18 mouse cellular contexts compared by ENCODE assay signal in the genomic region with DNA sequence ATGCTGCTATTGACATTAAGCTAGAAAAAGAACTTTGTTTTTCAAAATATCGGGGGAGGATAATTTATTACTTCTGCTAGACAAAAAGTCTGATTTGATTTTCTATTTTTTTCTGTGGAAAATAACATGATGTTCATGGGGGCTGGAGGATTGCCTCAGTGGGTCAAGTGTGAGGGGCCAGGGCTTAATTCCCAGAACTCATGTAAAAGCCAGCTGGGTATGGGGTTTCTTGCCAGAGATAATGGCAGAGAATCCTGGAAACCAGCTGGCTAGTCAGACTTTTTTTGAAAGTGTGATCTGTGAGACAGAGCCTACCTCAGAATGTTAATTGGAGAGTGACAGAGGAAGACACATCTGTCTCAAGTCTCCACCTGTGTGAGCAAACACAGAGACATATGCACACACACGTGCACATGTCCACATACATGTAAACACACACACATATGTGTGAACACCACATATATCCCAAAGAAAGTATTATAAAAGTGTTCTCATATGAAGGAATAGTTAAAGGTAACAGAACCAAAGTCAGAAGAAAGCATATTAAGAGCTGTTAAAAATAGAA. TPM values are rescaled to one million over a fixed set of nuclear protein-coding genes. Genes with fewer than 3 reads are reported as not detected.
"Had no signal": no experiment of that assay in that cellular context is flagged by ENCODE, and none has a peak within 500 bp of the region (broad histone marks: within the 10 kb centered on the region; RNA-seq: fewer than 3 reads in every experiment).

No protein-coding gene starts in this region.

- H3K9me3 ChIP-seq: lung, embryonic 15.5 days; megakaryocyte, embryonic 14.5 days; midbrain, embryonic 13.5 days; midbrain, embryonic 15.5 days; neural tube, embryonic 12.5 days had no signal

- H3K27me3 ChIP-seq: lung, embryonic 15.5 days; megakaryocyte, embryonic 14.5 days; midbrain, embryonic 13.5 days; midbrain, embryonic 15.5 days; neural tube, embryonic 12.5 days had no signal

- H3K36me3 ChIP-seq: lung, embryonic 15.5 days; midbrain, embryonic 13.5 days; midbrain, embryonic 15.5 days; neural tube, embryonic 12.5 days had no signal

- H3K27ac ChIP-seq: lung, embryonic 15.5 days; macrophage; midbrain, embryonic 13.5 days; midbrain, embryonic 15.5 days; neural tube, embryonic 12.5 days had no signal

- ATAC-seq: lung, postnatal 0 days; midbrain, embryonic 13.5 days; midbrain, embryonic 15.5 days had no signal

- H3K9ac ChIP-seq: lung, embryonic 15.5 days; midbrain, embryonic 13.5 days; midbrain, embryonic 15.5 days; neural tube, embryonic 12.5 days had no signal

- H3K4me3 ChIP-seq: lung, embryonic 15.5 days; megakaryocyte, embryonic 14.5 days; midbrain, embryonic 13.5 days; midbrain, embryonic 15.5 days; neural tube, embryonic 12.5 days had no signal

- DNase-seq: lung, adult 2 months; lung, postnatal 14 days; lung, postnatal 36 days; right cerebral cortex, postnatal 14 days; thymus, adult 18-20 months; thymus, postnatal 14 days; thymus, postnatal 36 days had no signal

- H3K4me2 ChIP-seq: lung, embryonic 15.5 days; midbrain, embryonic 11.5 days; midbrain, embryonic 13.5 days; midbrain, embryonic 15.5 days; neural tube, embryonic 12.5 days had no signal

- H3K4me1 ChIP-seq: lung, embryonic 15.5 days; midbrain, embryonic 13.5 days; midbrain, embryonic 15.5 days; neural tube, embryonic 12.5 days had no signal

RNA-seq across cellular contexts. Expression of gene Fam181b, which starts 25.2 kb away (rescaled TPM):
- total RNA-seq: megakaryocyte progenitor cell, adult 5-6 weeks; monocyte, adult 5-6 weeks; neutrophil, adult 5-6 weeks had no signal
- polyA plus RNA-seq: macrophage had no signal
